Mouse (Mus musculus) ES-E14 (cell line): ENCODE data around the gene Cdk10. TPM values are rescaled to one million over a fixed set of nuclear protein-coding genes. Genes with fewer than 3 reads are reported as not detected.

ENCODE experiments used
- DNase-seq: peaks from one replicate; pipeline ENCODE4 v3.0.0-alpha.2; 2013; ENCODE audit warnings: low read depth, low spot score
- H3K27ac ChIP-seq: 2 replicates; pipeline ENCODE4 v1.5.1; 2012; ENCODE audit warnings: low read depth, mild to moderate bottlenecking, low read length, moderate library complexity, mixed read lengths; ENCODE audit not compliant: poor library complexity, insufficient read depth, severe bottlenecking
- H3K36me3 ChIP-seq: 2 replicates; pipeline ENCODE4 v1.6.1; 2012; ENCODE audit warnings: mild to moderate bottlenecking, low read length, moderate library complexity, mixed read lengths; ENCODE audit not compliant: control insufficient read depth, poor library complexity, insufficient read depth, severe bottlenecking
- H3K4me1 ChIP-seq, 2 experiments: fragments of 150-350 bp in 1 of 2; sonication (generic) in 1 of 2; 2 replicates each; pipeline ENCODE4 v1.6.1; 2012; ENCODE audit warnings: low read length in 2 of 2, mild to moderate bottlenecking in 1 of 2, mixed read lengths in 1 of 2; ENCODE audit not compliant: control insufficient read depth in 2 of 2, insufficient read depth in 2 of 2, poor library complexity in 1 of 2
- H3K4me3 ChIP-seq, 2 experiments: fragments of 150-350 bp in 1 of 2; sonication (generic) in 1 of 2; 2 replicates each; pipeline ENCODE4 v1.5.1; 2012; ENCODE audit warnings: low read length in 2 of 2, low read depth in 1 of 2, mild to moderate bottlenecking in 1 of 2, mixed read lengths in 1 of 2; ENCODE audit not compliant: insufficient read depth in 1 of 2, poor library complexity in 1 of 2, severe bottlenecking in 1 of 2
- H3K9ac ChIP-seq: 2 replicates; pipeline ENCODE4 v1.6.1; 2012; ENCODE audit warnings: low read depth, mild to moderate bottlenecking, low read length, mixed read lengths; ENCODE audit not compliant: poor library complexity, insufficient read depth, severe bottlenecking
- H3K9me3 ChIP-seq: fragments of 150-350 bp; sonication (generic); 2 replicates; pipeline ENCODE4 v1.6.1; 2012; ENCODE audit warnings: low read depth, mild to moderate bottlenecking, low read length; ENCODE audit not compliant: control insufficient read depth, insufficient read depth
- CHD2 ChIP-seq: IDR thresholded peaks from 2 replicates; pipeline ENCODE4 v1.6.1; 2014; ENCODE audit warnings: mild to moderate bottlenecking, low read depth, low read length, inconsistent platforms
- HCFC1 ChIP-seq: IDR thresholded peaks from 2 replicates; pipeline ENCODE4 v1.6.1; 2012; ENCODE audit warnings: low read length, inconsistent platforms, borderline replicate concordance; ENCODE audit not compliant: insufficient read depth
- MAFK ChIP-seq: IDR thresholded peaks from 2 replicates; pipeline ENCODE4 v1.6.1; 2014; ENCODE audit warnings: mild to moderate bottlenecking, low read depth, low read length, inconsistent platforms; ENCODE audit not compliant: insufficient read depth
- ZC3H11A ChIP-seq: IDR thresholded peaks from 2 replicates; pipeline ENCODE4 v1.6.1; 2012; ENCODE audit warnings: low read depth, mild to moderate bottlenecking, inconsistent platforms, low read length, borderline replicate concordance
- ZNF384 ChIP-seq: IDR thresholded peaks from 2 replicates; pipeline ENCODE4 v1.6.1; 2012; ENCODE audit warnings: low read depth, low read length, inconsistent platforms
- in situ Hi-C, 2 experiments: fragments of 600-800 bp; cut with MboI; formaldehyde crosslinking; loops; one replicate each; pipeline ENCODE4 v1.15.1; 2025; ENCODE audit warnings: low sequenced_read_pairs in 2 of 2, inconsistent platforms in 1 of 2; ENCODE audit not compliant: unreplicated experiment in 2 of 2
- total RNA-seq: library from RNA; depleted of rRNA; stranded (reverse); fragments of 300-350 nt; gene quantifications from 2 replicates; pipeline ENCODE4 v1.2.3, GENCODE M21; 2012

Gene Cdk10
- total RNA-seq, 1 experiment, result 42.7 TPM

DNA sequence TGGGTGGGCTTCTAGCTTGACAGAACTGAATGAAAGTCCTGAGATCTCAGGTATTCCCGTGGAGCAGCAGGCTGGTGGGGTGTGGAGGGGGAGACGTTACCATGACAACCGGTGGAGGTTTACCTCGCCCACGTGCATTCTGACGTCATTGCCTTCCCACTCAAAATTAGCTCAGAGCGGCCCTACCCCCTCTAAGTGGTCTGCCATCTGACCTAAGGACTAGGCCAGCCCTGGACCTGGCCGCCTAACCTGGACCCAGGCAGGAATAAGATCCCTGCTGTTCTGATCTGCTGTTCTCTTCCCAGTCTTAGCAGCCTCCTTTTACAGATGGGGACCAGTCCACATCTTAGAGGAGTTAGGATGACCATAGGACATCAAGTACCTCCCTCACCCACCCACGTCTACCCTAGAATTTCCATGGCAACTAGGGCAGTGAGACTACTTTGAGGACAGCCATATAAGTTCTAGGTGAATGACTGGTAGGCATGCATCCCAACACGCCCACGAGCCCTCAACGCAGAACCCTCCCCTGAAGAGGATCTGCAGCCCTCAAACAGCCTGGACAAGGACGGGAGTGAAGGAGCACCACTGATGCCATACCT is 10.4 kb downstream of the Cdk10 start:
- in situ Hi-C loops, result no loop called here
- peak overlapping the region; percentile 49 to 81; a peak in 1 of 4 replicates for H3K4me3 ChIP-seq
- H3K9ac ChIP-seq, result no peak overlapping the region
- no peak for DNase-seq
- H3K27ac ChIP-seq, result no peak overlapping the region
- H3K9me3 ChIP-seq, result no peaks in the 10 kb centered on the region
- no peak for TF ChIP-seq ZNF384
- peaks cover 4% of the 10 kb centered on the region; the same call in 1 of the 2 replicates for H3K36me3 ChIP-seq
- peaks cover 3 to 31% of the 10 kb centered on the region in 2 experiments; a peak in 3 of 4 replicates for H3K4me1 ChIP-seq

- in situ Hi-C loops, result no loop called here
Measured at GRCm38 (mm10) chr8:123235520-123236497, 11.2 kb downstream of the Cdk10 start, which contains the start of gene Spata2l. TSS of gene Spata2l (minus strand) at chr8:123236233.

GRCm38 (mm10) chr8:123239398-123239797 is 14.8 kb downstream of the Cdk10 start:
- in situ Hi-C loops, result no loop called here
- Histone ChIP-seq H3K9me3 (no peaks in the 10 kb centered on the region), H3K4me1 (peaks cover 3 to 18% of the 10 kb centered on the region in 2 experiments; a peak in 3 of 4 replicates), H3K9ac (no peak overlapping the region), H3K27ac (no peak overlapping the region), H3K36me3 (peaks cover 2% of the 10 kb centered on the region; the same call in 1 of the 2 replicates), H3K4me3 (no peak overlapping the region)
- TF ChIP-seq ZC3H11A, result no peak
- TF ChIP-seq HCFC1, result no peak
- TF ChIP-seq ZNF384, result no peak
- TF ChIP-seq CHD2, result no peak
- no peak for TF ChIP-seq MAFK
- DNase-seq, result no peak

More at GRCm38 (mm10) chr8:123235520-123236497, 11.2 kb downstream of the Cdk10 start, which contains the start of gene Spata2l:
- H3K9ac ChIP-seq, result peak within 1 kb of the TSS; percentile 19; the same call in 1 of the 2 replicates
- no peak within 1 kb of the TSS for H3K27ac ChIP-seq
- H3K9me3 ChIP-seq, result no peaks in the 10 kb centered on the region
- H3K4me1 ChIP-seq, result peaks cover 3 to 31% of the 10 kb centered on the region in 2 experiments; a peak in 3 of 4 replicates
- H3K4me3 ChIP-seq, result peak within 1 kb of the TSS; percentile 49 to 81
- TF ChIP-seq ZNF384 (no peak), ZC3H11A (no peak), CHD2 (no peak), HCFC1 (no peak), MAFK (no peak)
- peak; percentile 90 for DNase-seq
- H3K36me3 ChIP-seq, result no peaks in the 10 kb centered on the region

DNA sequence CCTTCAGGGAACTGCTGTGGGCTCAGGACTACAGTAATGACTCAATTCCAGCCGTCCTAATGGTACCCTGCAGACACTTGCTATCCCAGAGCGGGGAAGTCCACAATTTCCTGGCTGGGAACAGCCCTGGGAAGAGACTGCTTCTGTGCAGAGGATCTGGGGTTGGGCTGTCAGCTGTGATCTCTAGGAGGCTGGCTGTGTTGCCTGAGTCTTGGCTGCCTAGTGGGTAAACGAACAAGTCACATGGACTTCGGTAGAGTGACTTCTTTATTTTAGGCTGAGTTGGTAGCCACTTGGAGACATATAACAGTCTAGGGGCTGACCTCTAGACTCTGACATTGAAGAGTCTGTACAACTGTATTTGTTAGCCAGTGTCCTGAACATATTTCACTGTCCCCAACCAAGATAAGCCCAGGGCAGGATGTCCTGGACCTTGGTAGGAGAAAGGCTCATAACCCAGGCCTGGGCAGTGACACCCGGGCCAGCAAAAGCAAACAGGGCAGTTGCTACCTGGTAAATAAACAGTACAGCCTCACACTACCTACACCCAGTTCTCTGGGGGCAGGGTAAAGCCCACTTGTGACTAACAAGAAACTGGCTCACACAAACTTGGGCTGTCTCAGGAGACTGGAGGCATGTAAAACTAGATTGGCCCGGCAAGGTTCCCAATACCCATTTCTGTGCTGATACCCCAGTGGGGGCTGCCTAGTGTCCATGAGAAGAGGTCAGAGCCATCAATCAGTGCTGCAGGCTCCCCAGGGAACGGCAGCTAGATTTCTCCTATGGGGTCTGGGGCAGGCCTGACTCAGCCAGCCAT is 17.7 kb downstream of the Cdk10 start:
- in situ Hi-C loops, result no loop called here
- DNase-seq, result no peak
- Histone ChIP-seq H3K36me3 (peaks cover 2% of the 10 kb centered on the region; the same call in 1 of the 2 replicates), H3K9ac (no peak overlapping the region), H3K27ac (no peak overlapping the region), H3K4me1 (peaks cover 0 to 2% of the 10 kb centered on the region in 2 experiments; a peak in 1 of 4 replicates), H3K9me3 (no peaks in the 10 kb centered on the region), H3K4me3 (no peak overlapping the region)
- no peak for TF ChIP-seq HCFC1
- TF ChIP-seq ZC3H11A, result no peak
- no peak for TF ChIP-seq CHD2
- TF ChIP-seq MAFK, result no peak
- TF ChIP-seq ZNF384, result no peak
